Mouse (Mus musculus) lung, embryonic 15.5 days (tissue): Measurements from ENCODE around the gene 2900011O08Rik. TPM values are rescaled to one million over a fixed set of nuclear protein-coding genes. Genes with fewer than 3 reads are reported as not detected.
A peak's percentile ranks its signal among the peaks of the same experiment; 100 is the strongest.

Source experiments
- ATAC-seq: fragments of 200-750 bp; cut with Nextera tagmentation; 2 replicates; pipeline ENCODE4 v1.8.0; 2017; ENCODE audit warnings: moderate number of reproducible peaks, borderline replicate concordance; ENCODE audit not compliant: low FRiP score, low TSS enrichment; ENCODE audit errors: extremely low read depth
- H3K27ac ChIP-seq: fragments of 300-500 bp; sonication (generic); 2 replicates; pipeline ENCODE4 v1.5.1; 2015; ENCODE audit warnings: moderate library complexity, mild to moderate bottlenecking, inconsistent platforms
- H3K27me3 ChIP-seq: fragments of 300-500 bp; sonication (generic); 2 replicates; pipeline ENCODE4 v1.6.1; 2015; ENCODE audit warnings: inconsistent platforms
- H3K36me3 ChIP-seq: fragments of 300-500 bp; sonication (generic); 2 replicates; pipeline ENCODE4 v1.6.1; 2015; ENCODE audit warnings: inconsistent platforms
- H3K4me1 ChIP-seq: fragments of 300-500 bp; sonication (generic); 2 replicates; pipeline ENCODE4 v1.6.1; 2015; ENCODE audit warnings: inconsistent platforms
- H3K4me2 ChIP-seq: fragments of 300-500 bp; sonication (generic); 2 replicates; pipeline ENCODE4 v1.6.1; 2015; ENCODE audit warnings: inconsistent platforms, mild to moderate bottlenecking, moderate library complexity
- H3K4me3 ChIP-seq: fragments of 300-500 bp; sonication (generic); 2 replicates; pipeline ENCODE4 v1.5.1; 2015; ENCODE audit warnings: mild to moderate bottlenecking, inconsistent platforms
- H3K9ac ChIP-seq: fragments of 300-500 bp; sonication (generic); 2 replicates; pipeline ENCODE4 v1.6.1; 2015; ENCODE audit warnings: inconsistent platforms
- H3K9me3 ChIP-seq: fragments of 300-500 bp; sonication (generic); 2 replicates; pipeline ENCODE4 v1.6.1; 2016; ENCODE audit warnings: inconsistent platforms
- WGBS: fragments of 180-500 bp; shearing (Covaris S2); methylation state at CpG from one replicate; pipeline ENCODE4 v1.1.7; 2015; 5-methylcytosine and 5-hydroxymethylcytosine counted together
- polyA plus RNA-seq: library from polyadenylated mRNA; unstranded; fragments of >200 nt; fragmentation: Nextera tagmentation; extraction: Ambion mirVana; gene quantifications from 2 replicates; pipeline ENCODE4 v1.2.1, GENCODE M21; 2015

2900011O08Rik gene
- polyA plus RNA-seq = 0.30 and 0.59 TPM in 2 replicates

DNA sequence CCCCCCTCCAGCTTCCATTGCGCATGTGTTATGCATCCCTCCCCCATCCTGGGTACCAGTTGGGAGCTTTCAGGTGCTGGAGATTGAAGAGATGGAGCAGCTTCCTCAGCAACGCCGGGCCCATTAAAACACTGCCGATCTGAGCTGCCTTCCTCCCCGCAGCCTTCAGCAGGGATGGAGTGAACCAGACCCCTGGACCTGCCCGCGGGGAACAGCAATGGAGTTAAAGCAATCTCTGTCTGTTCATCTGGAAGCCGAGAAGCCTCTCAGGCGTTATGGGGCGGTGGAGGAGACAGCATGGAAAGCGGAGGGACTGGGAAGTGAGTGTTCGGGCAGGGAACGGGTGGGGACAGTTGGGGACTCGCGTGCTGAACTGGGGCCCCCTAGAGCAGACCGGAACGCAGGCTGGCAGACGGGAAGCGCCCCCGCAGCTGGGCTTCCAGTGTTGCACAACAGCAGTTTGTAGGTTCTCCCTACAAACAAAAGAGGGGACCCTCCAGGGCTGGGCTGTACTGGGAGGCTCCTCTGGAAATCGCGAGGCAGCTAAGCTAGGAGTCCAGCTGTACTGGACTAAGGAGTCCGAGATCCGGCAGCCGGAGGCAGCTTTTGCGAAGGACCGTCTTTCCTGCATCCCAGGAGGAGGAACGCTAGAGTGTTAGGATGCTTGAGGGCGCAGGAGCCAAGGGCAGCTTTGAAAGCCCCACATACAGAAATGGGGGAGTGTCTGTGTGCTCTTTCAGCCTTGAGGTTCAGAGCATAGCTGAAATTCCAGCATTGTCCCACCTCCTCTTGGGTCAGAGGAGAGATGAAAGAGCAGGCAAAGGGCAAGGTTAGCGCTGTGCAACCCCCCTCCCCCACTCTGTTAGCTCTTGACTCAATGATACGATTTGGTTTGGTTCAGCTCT is at the start of gene 2900011O08Rik, which contains the start of gene Ifitm7:
Gene 2900011O08Rik (plus strand): TSS at position 31 of the 905 bp plus-strand sequence.
Gene Ifitm7 (minus strand): TSS at position 315 of the 905 bp plus-strand sequence.
- peak within 1 kb of the TSS; percentile 34 for H3K9ac ChIP-seq
- H3K4me3 ChIP-seq = peak within 1 kb of the TSS; percentile 38
- H3K27me3 ChIP-seq = peaks cover 6% of the 10 kb centered on the region; the same call in 1 of the 2 replicates
- peaks cover 8% of the 10 kb centered on the region; the same call in 1 of the 2 replicates for H3K4me1 ChIP-seq
- peak; percentile 65; the same call in 1 of the 2 replicates for ATAC-seq
- peak within 1 kb of the TSS; percentile 92 for H3K4me2 ChIP-seq
- WGBS = under 1% methylated on average over 31 of the region's 31 CpGs
- no peak within 1 kb of the TSS for H3K27ac ChIP-seq
- no peaks in the 10 kb centered on the region for H3K36me3 ChIP-seq
- no peaks in the 10 kb centered on the region for H3K9me3 ChIP-seq

DNA sequence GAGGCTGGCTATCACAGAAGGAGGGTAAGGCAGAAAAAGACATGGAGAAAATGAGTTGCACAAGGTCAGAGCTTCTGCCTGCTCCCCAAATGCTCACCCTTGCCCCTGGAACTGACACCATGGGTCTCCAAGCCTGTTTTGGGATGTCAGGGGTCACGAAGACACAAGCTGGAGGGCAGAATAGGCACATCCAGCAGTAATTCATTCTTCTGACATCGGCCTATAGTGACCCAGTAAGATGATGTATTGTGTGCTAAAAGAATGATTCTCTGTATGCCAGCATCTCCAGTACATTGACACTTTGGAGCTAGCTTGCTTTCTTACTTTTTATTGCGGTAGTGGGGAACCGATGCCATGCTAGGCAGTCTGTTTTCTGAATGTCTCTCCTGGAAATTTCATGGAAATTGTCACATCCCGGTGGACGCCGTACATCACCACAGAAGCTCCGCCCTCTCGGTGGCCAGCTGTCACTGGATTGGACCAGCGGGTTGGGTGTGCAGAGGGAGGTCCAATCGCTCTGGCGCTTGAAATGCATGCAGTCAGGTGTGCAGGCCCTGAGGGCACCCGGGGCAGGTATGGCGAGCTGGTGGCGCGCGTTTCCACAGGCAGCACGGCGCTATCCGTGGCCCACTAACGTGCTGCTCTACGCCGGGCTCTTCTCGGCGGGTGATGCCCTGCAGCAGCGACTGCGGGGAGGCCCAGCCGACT is 46.1 kb upstream of the 2900011O08Rik start:
- peak overlapping the region; percentile 96 for H3K4me2 ChIP-seq
- WGBS = 5% methylated on average over 28 of the region's 28 CpGs
- H3K9me3 ChIP-seq = no peaks in the 10 kb centered on the region
- H3K4me1 ChIP-seq = peaks cover 7% of the 10 kb centered on the region; the same call in 1 of the 2 replicates
- H3K27me3 ChIP-seq = peaks cover 10% of the 10 kb centered on the region; the same call in 1 of the 2 replicates
- H3K4me3 ChIP-seq = peak overlapping the region; percentile 53
- ATAC-seq = peak; percentile 92
- peak overlapping the region; percentile 56 for H3K9ac ChIP-seq
- H3K27ac ChIP-seq = 0 out of 2 replicates have a peak overlapping the region, but pooled peaks have one; percentile 12
- H3K36me3 ChIP-seq = no peaks in the 10 kb centered on the region

DNA sequence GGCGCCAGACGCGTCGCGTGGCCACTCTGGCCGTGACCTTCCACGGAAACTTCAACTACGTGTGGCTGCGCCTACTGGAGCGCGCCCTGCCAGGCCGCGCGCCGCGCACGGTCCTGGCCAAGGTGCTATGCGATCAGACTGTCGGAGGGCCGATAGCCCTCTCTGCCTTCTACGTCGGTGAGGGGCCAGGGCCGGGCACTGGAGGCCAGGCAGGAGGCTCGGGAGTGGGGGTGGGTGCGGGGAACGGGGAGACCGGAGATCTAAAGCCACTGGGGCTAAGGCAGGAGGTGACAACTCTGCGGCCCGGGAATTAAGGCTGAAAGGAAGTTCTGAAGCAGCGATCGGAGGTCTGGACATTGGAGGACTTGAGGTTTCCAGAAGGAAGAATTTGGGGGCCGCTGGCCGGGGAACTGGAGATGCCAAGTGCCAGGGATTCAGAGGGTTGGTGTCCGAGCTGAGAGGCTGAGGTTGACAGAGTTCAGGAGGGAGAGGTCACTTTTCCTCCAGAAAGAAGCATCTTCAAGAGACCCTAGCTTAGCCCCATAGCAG is 45.5 kb upstream of the 2900011O08Rik start:
- H3K4me3 ChIP-seq = peak overlapping the region; percentile 53
- ATAC-seq = peak; percentile 84; the same call in 1 of the 2 replicates
- H3K4me2 ChIP-seq = peak overlapping the region; percentile 96
- H3K27me3 ChIP-seq = peaks cover 10% of the 10 kb centered on the region; the same call in 1 of the 2 replicates
- WGBS = 2% methylated on average over 34 of the region's 34 CpGs
- 0 out of 2 replicates have a peak overlapping the region, but pooled peaks have one; percentile 12 for H3K27ac ChIP-seq
- H3K9ac ChIP-seq = peak overlapping the region; percentile 56
- no peaks in the 10 kb centered on the region for H3K36me3 ChIP-seq
- H3K9me3 ChIP-seq = no peaks in the 10 kb centered on the region
- H3K4me1 ChIP-seq = peaks cover 8% of the 10 kb centered on the region; the same call in 1 of the 2 replicates

DNA sequence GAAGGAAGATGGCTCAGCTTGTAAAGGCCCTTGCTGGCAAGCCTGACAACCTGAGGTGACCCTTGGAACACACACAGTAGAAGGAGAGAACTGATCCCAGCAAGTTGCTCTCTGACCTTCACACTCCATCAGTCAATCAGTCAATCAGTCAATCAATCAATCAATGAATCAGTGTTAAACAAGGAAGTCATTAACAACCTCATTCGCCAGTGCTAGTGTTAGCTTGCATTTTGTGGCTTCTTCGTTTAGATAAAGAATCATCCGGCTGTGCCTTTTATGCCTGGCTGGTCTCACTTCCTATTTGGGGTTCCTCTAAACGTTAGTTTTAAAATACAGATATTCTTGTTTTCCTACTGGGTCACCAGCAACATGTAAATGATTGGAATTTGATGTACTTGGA is 42.2 kb upstream of the 2900011O08Rik start:
- 23% methylated on average over 4 of the region's 4 CpGs for WGBS
- H3K4me3 ChIP-seq = no peak overlapping the region
- H3K9me3 ChIP-seq = no peaks in the 10 kb centered on the region
- no peak for ATAC-seq
- no peaks in the 10 kb centered on the region for H3K36me3 ChIP-seq
- H3K27ac ChIP-seq = no peak overlapping the region
- peaks cover 9% of the 10 kb centered on the region; the same call in 1 of the 2 replicates for H3K4me1 ChIP-seq
- H3K27me3 ChIP-seq = peaks cover 10% of the 10 kb centered on the region; the same call in 1 of the 2 replicates
- no peak overlapping the region for H3K9ac ChIP-seq
- H3K4me2 ChIP-seq = no peak overlapping the region

GRCm38 (mm10) chr16:13944752-13945151 is 41.7 kb upstream of the 2900011O08Rik start:
- Histone ChIP-seq H3K36me3 (no peaks in the 10 kb centered on the region), H3K9me3 (no peaks in the 10 kb centered on the region), H3K9ac (no peak overlapping the region), H3K27ac (no peak overlapping the region), H3K27me3 (peaks cover 10% of the 10 kb centered on the region; the same call in 1 of the 2 replicates), H3K4me2 (no peak overlapping the region), H3K4me3 (no peak overlapping the region), H3K4me1 (peaks cover 9% of the 10 kb centered on the region; the same call in 1 of the 2 replicates)
- 69% methylated on average over 5 of the region's 5 CpGs for WGBS
- ATAC-seq = no peak

DNA sequence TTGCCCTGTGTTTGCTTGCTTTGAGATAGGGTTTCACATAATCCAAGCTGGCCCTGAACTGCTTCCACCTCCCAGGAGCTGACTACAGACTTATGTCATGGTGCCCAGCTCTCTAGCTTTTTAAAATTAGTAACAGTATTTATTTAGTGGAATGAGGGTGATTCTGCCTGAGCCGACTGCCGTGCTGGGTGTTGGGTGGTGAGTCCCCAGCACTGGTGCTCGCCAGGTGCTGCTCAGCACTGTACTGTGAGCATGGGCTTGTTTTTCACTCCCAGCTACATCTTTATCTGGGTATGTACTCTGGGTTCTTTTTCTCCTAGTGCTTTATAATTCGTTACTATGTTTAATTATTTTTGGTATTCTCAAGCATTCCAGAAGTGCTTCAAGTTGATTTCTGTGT is 41.3 kb upstream of the 2900011O08Rik start:
- H3K36me3 ChIP-seq = no peaks in the 10 kb centered on the region
- no peak overlapping the region for H3K27ac ChIP-seq
- H3K4me2 ChIP-seq = no peak overlapping the region
- no peak overlapping the region for H3K4me3 ChIP-seq
- H3K4me1 ChIP-seq = peaks cover 9% of the 10 kb centered on the region; the same call in 1 of the 2 replicates
- peaks cover 10% of the 10 kb centered on the region; the same call in 1 of the 2 replicates for H3K27me3 ChIP-seq
- H3K9me3 ChIP-seq = no peaks in the 10 kb centered on the region
- no peak for ATAC-seq
- 44% methylated on average over 4 of the region's 4 CpGs for WGBS
- H3K9ac ChIP-seq = no peak overlapping the region

- Histone ChIP-seq H3K9me3 (no peaks in the 10 kb centered on the region), H3K4me2 (no peak overlapping the region), H3K27me3 (peaks cover 2% of the 10 kb centered on the region; the same call in 1 of the 2 replicates), H3K4me3 (no peak overlapping the region), H3K27ac (peak overlapping the region; percentile 87), H3K9ac (no peak overlapping the region), H3K36me3 (no peaks in the 10 kb centered on the region), H3K4me1 (peaks cover 2% of the 10 kb centered on the region; the same call in 1 of the 2 replicates)
- WGBS = 59% methylated on average over 1 of the region's 1 CpGs
- peak; percentile 93 for ATAC-seq
Measured at GRCm38 (mm10) chr16:13946306-13946705, 40.1 kb upstream of the 2900011O08Rik start.

DNA sequence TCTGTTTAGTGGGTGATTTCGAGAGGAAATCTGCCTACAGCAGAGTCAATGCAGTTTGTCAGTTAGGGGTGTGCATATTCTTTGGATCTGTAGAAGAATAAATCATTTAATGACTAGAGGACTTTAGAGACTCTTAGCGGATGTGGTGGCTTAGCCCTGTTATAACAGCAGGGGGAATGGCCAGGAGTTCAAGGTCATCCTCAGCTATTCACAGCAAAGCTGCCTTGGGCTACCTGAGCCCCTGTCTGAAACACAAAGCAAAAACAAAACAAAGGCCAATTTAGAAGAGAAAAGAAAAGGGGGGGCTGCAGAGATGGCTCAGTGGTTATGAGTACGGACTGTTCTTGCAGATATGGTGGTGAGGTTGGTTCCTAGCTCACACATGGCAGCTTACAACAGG is 35.2 kb upstream of the 2900011O08Rik start:
- 76% methylated on average over 3 of the region's 3 CpGs for WGBS
- Histone ChIP-seq H3K27me3 (no peaks in the 10 kb centered on the region), H3K36me3 (no peaks in the 10 kb centered on the region), H3K4me2 (no peak overlapping the region), H3K27ac (no peak overlapping the region), H3K4me3 (no peak overlapping the region), H3K4me1 (no peaks in the 10 kb centered on the region), H3K9ac (no peak overlapping the region), H3K9me3 (no peaks in the 10 kb centered on the region)
- ATAC-seq = no peak

DNA sequence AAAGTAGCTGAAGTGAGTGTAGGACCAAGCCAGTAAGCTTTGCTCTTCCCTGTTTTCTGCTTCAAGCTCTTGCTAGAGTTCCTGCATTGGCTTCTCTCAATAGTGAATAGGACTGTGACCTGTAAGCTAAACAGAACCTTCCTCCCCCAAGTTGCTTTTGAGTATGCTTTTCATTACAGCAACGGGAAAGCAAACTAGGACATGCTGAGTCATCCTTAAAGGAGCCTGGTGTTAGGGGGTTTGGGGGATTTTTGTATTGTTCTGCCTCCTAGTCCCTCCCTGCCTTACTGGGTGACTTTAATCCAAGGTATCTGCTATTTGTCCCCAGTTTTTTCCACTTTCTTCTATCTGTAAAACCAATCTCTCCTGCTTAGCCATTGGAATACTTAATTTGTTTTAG is 24.4 kb upstream of the 2900011O08Rik start:
- Histone ChIP-seq H3K9me3 (no peaks in the 10 kb centered on the region), H3K4me3 (no peak overlapping the region), H3K4me1 (no peaks in the 10 kb centered on the region), H3K27ac (no peak overlapping the region), H3K36me3 (no peaks in the 10 kb centered on the region), H3K27me3 (no peaks in the 10 kb centered on the region), H3K9ac (no peak overlapping the region), H3K4me2 (no peak overlapping the region)
- no peak for ATAC-seq
- WGBS = 9% methylated on average over 1 of the region's 1 CpGs

- Histone ChIP-seq H3K9me3 (no peaks in the 10 kb centered on the region), H3K9ac (no peak overlapping the region), H3K4me2 (no peak overlapping the region), H3K27ac (no peak overlapping the region), H3K4me3 (no peak overlapping the region), H3K36me3 (no peaks in the 10 kb centered on the region), H3K4me1 (no peaks in the 10 kb centered on the region), H3K27me3 (no peaks in the 10 kb centered on the region)
- ATAC-seq = no peak
- 68% methylated on average over 1 of the region's 1 CpGs for WGBS
Measured at GRCm38 (mm10) chr16:13969096-13969495, 17.3 kb upstream of the 2900011O08Rik start.

GRCm38 (mm10) chr16:13972051-13972450 is 14.4 kb upstream of the 2900011O08Rik start:
- H3K36me3 ChIP-seq = no peaks in the 10 kb centered on the region
- 83% methylated on average over 8 of the region's 8 CpGs for WGBS

More at GRCm38 (mm10) chr16:13972051-13972450, 14.4 kb upstream of the 2900011O08Rik start:
- Histone ChIP-seq H3K27me3 (no peaks in the 10 kb centered on the region), H3K4me1 (no peaks in the 10 kb centered on the region), H3K9ac (no peak overlapping the region), H3K4me2 (no peak overlapping the region), H3K27ac (no peak overlapping the region), H3K9me3 (no peaks in the 10 kb centered on the region), H3K4me3 (no peak overlapping the region)
- ATAC-seq = no peak
